Mouse (Mus musculus): ENCODE data around the gene Dip2c. TPM values are rescaled to one million over a fixed set of nuclear protein-coding genes. Genes with fewer than 3 reads are reported as not detected.

Dip2c gene
- polyA plus RNA-seq, 1 experiment = 4.0 TPM

DNA sequence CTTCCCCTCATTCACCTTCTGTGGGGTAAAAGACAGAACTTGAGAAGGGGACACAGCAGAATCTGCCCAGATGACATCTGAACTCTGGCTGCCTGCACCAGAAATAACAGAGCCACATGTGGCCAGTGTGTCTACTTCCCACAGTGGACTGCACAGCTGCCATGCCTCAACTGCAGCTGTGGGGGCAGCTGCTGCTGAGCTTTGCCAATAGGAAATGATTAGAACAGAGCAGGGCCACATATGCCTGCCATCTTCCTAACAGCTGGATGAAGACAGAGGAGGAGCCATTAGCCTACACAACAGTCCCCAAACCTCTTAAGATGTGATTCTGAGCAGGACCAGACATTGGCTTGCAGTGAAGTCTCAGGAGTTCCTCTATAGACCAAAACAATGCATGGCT lies 419.5 kb downstream of the Dip2c start:
- no peaks in the 10 kb centered on the region for H3K27me3 ChIP-seq (ENCODE audit: control insufficient read depth, insufficient read depth, low read length)
- H3K4me3 ChIP-seq (ENCODE audit: control insufficient read depth, low read depth, low read length) = no peak overlapping the region
- H3K36me3 ChIP-seq (ENCODE audit: control insufficient read depth, insufficient read depth, low read length) = no peaks in the 10 kb centered on the region
- no peak for TF ChIP-seq POLR2A (IDR thresholded peaks at IDR 0.05; ENCODE audit: control insufficient read depth, low read depth, low read length)
- TF ChIP-seq CTCF (IDR thresholded peaks at IDR 0.05; ENCODE audit: control insufficient read depth, insufficient read depth, insufficient replicate concordance, low read depth, low read length) = no peak
- no peaks in the 10 kb centered on the region for H3K4me1 ChIP-seq (ENCODE audit: control insufficient read depth, insufficient read depth, low read length)
- no peak overlapping the region for H3K27ac ChIP-seq (ENCODE audit: control insufficient read depth, insufficient read depth, low read depth, low read length)

DNA sequence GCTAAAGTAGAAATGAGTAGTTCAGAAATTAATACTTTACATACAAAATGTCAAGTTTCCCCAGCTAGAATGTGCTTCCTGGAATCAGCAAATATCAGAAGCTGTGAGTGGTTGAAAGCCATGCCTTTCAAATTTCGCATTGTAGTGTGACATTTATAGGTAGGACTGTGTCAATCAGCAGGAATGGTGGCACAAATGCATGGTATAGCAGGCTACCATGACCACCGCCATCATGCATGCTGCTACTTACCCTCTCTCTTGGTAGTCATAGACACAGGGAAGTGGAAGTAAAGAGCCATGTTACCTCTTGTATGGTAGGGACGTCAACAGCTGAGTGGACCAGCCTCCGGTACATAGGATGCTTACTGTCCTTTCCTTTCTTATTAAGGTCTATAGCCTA lies 421.0 kb downstream of the Dip2c start:
- no peak overlapping the region for H3K4me3 ChIP-seq (ENCODE audit: control insufficient read depth, low read depth, low read length)
- H3K36me3 ChIP-seq (ENCODE audit: control insufficient read depth, insufficient read depth, low read length) = no peaks in the 10 kb centered on the region
- no peak overlapping the region for H3K27ac ChIP-seq (ENCODE audit: control insufficient read depth, insufficient read depth, low read depth, low read length)
- TF ChIP-seq POLR2A (IDR thresholded peaks at IDR 0.05; ENCODE audit: control insufficient read depth, low read depth, low read length) = no peak
- TF ChIP-seq CTCF (IDR thresholded peaks at IDR 0.05; ENCODE audit: control insufficient read depth, insufficient read depth, insufficient replicate concordance, low read depth, low read length) = no peak
- H3K27me3 ChIP-seq (ENCODE audit: control insufficient read depth, insufficient read depth, low read length) = no peaks in the 10 kb centered on the region
- no peaks in the 10 kb centered on the region for H3K4me1 ChIP-seq (ENCODE audit: control insufficient read depth, insufficient read depth, low read length)

DNA sequence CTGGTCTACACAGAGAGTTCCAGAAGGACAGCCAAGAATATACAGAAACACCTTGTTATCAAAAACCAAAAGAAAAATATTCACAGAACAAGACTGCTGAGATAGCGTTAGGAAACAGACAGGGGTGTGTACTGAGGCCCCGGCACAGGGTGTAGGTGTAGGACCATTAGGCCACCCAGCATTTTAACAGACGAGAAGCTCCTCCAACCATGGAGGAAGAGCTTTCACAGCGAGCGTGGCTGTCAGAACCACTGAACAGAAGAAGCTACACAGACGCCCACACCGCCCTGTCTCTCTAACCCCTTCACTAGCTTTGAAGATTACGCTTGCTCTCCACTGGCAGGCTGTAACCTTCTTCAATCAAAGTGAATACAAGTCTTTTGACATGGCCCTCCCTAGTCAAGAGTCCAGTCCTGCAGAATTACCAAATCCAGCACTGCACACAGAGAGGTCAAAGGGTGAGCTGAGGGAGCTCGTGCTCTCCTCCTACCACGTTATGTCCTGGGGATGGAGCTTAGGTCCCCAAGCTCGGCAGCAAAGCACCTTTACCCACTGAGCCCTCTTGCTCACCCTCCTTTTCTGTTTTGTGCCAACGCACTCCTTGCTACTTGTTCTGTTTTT lies 426.4 kb downstream of the Dip2c start:
- H3K36me3 ChIP-seq (ENCODE audit: control insufficient read depth, insufficient read depth, low read length) = no peaks in the 10 kb centered on the region
- no peak overlapping the region for H3K27ac ChIP-seq (ENCODE audit: control insufficient read depth, insufficient read depth, low read depth, low read length)
- H3K4me1 ChIP-seq (ENCODE audit: control insufficient read depth, insufficient read depth, low read length) = no peaks in the 10 kb centered on the region
- H3K4me3 ChIP-seq (ENCODE audit: control insufficient read depth, low read depth, low read length) = no peak overlapping the region
- TF ChIP-seq CTCF (IDR thresholded peaks at IDR 0.05; ENCODE audit: control insufficient read depth, insufficient read depth, insufficient replicate concordance, low read depth, low read length) = no peak
- no peak for TF ChIP-seq POLR2A (IDR thresholded peaks at IDR 0.05; ENCODE audit: control insufficient read depth, low read depth, low read length)
- no peaks in the 10 kb centered on the region for H3K27me3 ChIP-seq (ENCODE audit: control insufficient read depth, insufficient read depth, low read length)

DNA sequence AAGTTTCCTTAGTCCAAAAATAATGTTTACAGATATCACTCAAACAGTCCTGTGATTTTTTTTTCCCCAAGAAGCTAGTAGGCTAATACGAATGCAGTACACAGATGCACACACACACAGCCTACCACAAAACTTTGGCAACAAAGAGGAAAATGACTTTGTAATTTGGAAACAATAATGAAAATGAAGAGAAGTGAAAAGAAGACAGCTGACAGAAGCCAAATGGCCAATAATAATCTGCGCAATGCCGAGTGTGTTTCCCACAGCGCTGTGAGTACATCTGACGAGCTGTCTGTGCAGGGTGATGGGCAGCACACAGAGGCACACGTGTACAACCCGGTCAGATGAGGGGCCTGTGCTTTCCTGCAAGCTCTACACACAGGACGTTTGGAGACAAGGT lies 430.4 kb downstream of the Dip2c start:
- Histone ChIP-seq H3K27ac (ENCODE audit: control insufficient read depth, insufficient read depth, low read depth, low read length) (no peak overlapping the region), H3K36me3 (ENCODE audit: control insufficient read depth, insufficient read depth, low read length) (no peaks in the 10 kb centered on the region), H3K4me1 (ENCODE audit: control insufficient read depth, insufficient read depth, low read length) (no peaks in the 10 kb centered on the region), H3K4me3 (ENCODE audit: control insufficient read depth, low read depth, low read length) (no peak overlapping the region), H3K27me3 (ENCODE audit: control insufficient read depth, insufficient read depth, low read length) (no peaks in the 10 kb centered on the region)
- TF ChIP-seq POLR2A (IDR thresholded peaks at IDR 0.05; ENCODE audit: control insufficient read depth, low read depth, low read length) = no peak
- TF ChIP-seq CTCF (IDR thresholded peaks at IDR 0.05; ENCODE audit: control insufficient read depth, insufficient read depth, insufficient replicate concordance, low read depth, low read length) = no peak

DNA sequence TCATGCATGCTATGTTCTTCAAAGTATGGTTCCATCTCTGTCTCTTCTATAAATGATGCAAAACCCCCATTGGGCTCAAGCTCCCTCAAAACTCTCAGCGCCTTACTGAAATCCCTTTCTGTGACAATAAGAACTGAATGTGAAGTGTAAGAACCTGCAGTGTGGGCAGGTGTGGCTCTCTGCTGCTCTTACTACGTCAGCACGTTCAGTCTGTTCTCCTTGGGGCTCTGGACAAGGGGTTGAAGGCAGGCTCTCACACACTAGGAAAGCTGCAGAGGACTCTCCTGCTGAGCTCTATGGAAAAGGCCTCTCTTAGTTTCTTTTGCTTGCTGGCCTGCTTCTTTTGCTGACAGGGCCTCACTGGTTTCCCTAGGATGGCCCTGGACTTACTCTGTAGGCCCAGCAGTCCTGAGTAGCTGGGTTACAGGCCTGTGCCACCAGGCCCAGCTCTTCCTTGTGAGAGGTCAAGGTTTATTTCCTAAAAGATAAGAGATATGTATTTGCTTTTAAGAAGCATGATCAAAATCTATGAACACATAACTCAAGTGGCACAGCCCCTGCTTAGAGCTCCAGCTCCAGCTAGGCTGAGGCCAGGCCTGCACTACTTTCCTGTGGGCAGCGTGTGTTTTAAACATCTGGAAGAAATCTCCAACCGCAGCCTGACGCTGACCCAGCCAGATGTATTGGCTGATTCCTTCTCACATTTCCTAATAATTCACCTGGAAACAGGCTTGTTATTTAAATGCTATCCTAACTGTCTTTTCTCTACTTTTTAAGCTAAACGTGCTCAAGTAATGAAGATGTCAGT lies 432.3 kb downstream of the Dip2c start:
- no peaks in the 10 kb centered on the region for H3K36me3 ChIP-seq (ENCODE audit: control insufficient read depth, insufficient read depth, low read length)
- H3K4me1 ChIP-seq (ENCODE audit: control insufficient read depth, insufficient read depth, low read length) = no peaks in the 10 kb centered on the region
- H3K27me3 ChIP-seq (ENCODE audit: control insufficient read depth, insufficient read depth, low read length) = no peaks in the 10 kb centered on the region
- no peak overlapping the region for H3K4me3 ChIP-seq (ENCODE audit: control insufficient read depth, low read depth, low read length)
- TF ChIP-seq POLR2A (IDR thresholded peaks at IDR 0.05; ENCODE audit: control insufficient read depth, low read depth, low read length) (no peak), CTCF (IDR thresholded peaks at IDR 0.05; ENCODE audit: control insufficient read depth, insufficient read depth, insufficient replicate concordance, low read depth, low read length) (no peak)
- no peak overlapping the region for H3K27ac ChIP-seq (ENCODE audit: control insufficient read depth, insufficient read depth, low read depth, low read length)

DNA sequence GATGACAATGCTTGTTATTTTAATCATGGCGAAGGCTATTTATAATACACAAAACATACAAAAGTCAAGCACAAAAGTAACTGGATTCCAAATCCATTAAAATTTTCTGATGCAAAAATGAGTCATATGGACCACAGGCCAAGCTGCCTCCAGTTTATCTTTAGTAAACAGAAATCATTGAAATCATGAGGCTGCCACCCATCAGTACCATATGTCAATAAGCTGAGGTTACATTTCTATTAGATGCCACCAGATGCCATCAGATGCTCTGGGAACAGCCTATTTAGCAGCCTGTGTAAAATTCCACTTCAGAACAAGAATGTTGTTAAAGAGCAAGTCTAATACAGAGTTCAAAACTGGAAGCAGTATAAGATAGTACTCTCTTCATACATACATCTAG lies 436.1 kb downstream of the Dip2c start:
- Histone ChIP-seq H3K36me3 (ENCODE audit: control insufficient read depth, insufficient read depth, low read length) (no peaks in the 10 kb centered on the region), H3K27ac (ENCODE audit: control insufficient read depth, insufficient read depth, low read depth, low read length) (no peak overlapping the region), H3K27me3 (ENCODE audit: control insufficient read depth, insufficient read depth, low read length) (no peaks in the 10 kb centered on the region), H3K4me1 (ENCODE audit: control insufficient read depth, insufficient read depth, low read length) (no peaks in the 10 kb centered on the region), H3K4me3 (ENCODE audit: control insufficient read depth, low read depth, low read length) (no peak overlapping the region)
- TF ChIP-seq CTCF (IDR thresholded peaks at IDR 0.05; ENCODE audit: control insufficient read depth, insufficient read depth, insufficient replicate concordance, low read depth, low read length) (no peak), POLR2A (IDR thresholded peaks at IDR 0.05; ENCODE audit: control insufficient read depth, low read depth, low read length) (no peak)

DNA sequence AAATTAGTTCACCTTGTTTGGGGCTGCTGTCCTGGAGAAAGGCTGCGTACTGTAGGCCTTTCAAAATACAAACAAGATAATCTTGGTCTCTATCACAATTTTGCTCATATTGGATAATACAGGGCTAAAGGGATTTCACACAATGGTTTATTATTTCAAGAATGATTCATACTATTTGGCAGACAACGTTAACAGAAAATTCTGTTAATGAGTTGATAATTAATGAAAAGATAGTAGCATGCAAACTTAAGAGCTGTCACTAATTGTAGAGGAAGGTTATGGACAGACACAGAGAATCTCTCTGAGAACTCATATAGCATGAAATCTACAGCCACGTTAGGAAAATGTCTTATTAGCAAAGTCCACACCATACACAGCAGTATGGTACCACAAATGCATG lies 436.6 kb downstream of the Dip2c start:
- TF ChIP-seq CTCF (IDR thresholded peaks at IDR 0.05; ENCODE audit: control insufficient read depth, insufficient read depth, insufficient replicate concordance, low read depth, low read length) (no peak), POLR2A (IDR thresholded peaks at IDR 0.05; ENCODE audit: control insufficient read depth, low read depth, low read length) (no peak)

More for the DNA sequence above, 436.6 kb downstream of the Dip2c start:
- Histone ChIP-seq H3K4me3 (ENCODE audit: control insufficient read depth, low read depth, low read length) (no peak overlapping the region), H3K4me1 (ENCODE audit: control insufficient read depth, insufficient read depth, low read length) (no peaks in the 10 kb centered on the region), H3K27ac (ENCODE audit: control insufficient read depth, insufficient read depth, low read depth, low read length) (no peak overlapping the region), H3K36me3 (ENCODE audit: control insufficient read depth, insufficient read depth, low read length) (no peaks in the 10 kb centered on the region), H3K27me3 (ENCODE audit: control insufficient read depth, insufficient read depth, low read length) (no peaks in the 10 kb centered on the region)
